15 mouse cellular contexts compared by ENCODE assay signal in genomic region chr12:101004982-101005381, GRCm38 (mm10). TPM values are rescaled to one million over a fixed set of nuclear protein-coding genes. Genes with fewer than 3 reads are reported as not detected.
DNase-seq lines count a peak whose midpoint lies in the region; ATAC-seq and TF ChIP-seq lines count a peak whose summit lies in the region.
"Had no signal": no experiment of that assay in that cellular context is flagged by ENCODE, and none has a peak within 500 bp of the region (broad histone marks: within the 10 kb centered on the region; RNA-seq: fewer than 3 reads in every experiment).

No protein-coding gene starts in this region.

- no peak overlapping the region for H3K4me3 ChIP-seq in spleen, adult 2 months (ENCODE audit: extremely low read depth, insufficient read depth, insufficient read length)
- H3K4me3 ChIP-seq in forebrain, embryonic 15.5 days, result no peak overlapping the region
- no peak overlapping the region for H3K4me3 ChIP-seq in hindbrain, postnatal 0 days (ENCODE audit: low read length)
- H3K4me3 ChIP-seq: embryonic facial prominence, embryonic 13.5 days had no signal

- no peak overlapping the region for H3K4me2 ChIP-seq in forebrain, embryonic 15.5 days (replicated peaks)
- H3K4me2 ChIP-seq in hindbrain, postnatal 0 days (ENCODE audit: low read depth, low read length), result no peak overlapping the region
- H3K4me2 ChIP-seq: embryonic facial prominence, embryonic 13.5 days had no signal

- H3K9ac ChIP-seq in forebrain, embryonic 15.5 days (replicated peaks), result no peak overlapping the region; the same call in 1 of the 2 replicates
- no peak overlapping the region for H3K9ac ChIP-seq in hindbrain, postnatal 0 days (replicated peaks; ENCODE audit: low read length)
- H3K9ac ChIP-seq: embryonic facial prominence, embryonic 13.5 days had no signal

- TF ChIP-seq POLR2A in spleen, adult 2 months (IDR thresholded peaks at IDR 0.05; ENCODE audit: low read depth, low read length), result no peak

- H3K27me3 ChIP-seq in spleen, adult 2 months (ENCODE audit: control insufficient read depth, insufficient read depth, low read length), result no peaks in the 10 kb centered on the region
- no peaks in the 10 kb centered on the region for H3K27me3 ChIP-seq in forebrain, embryonic 15.5 days
- H3K27me3 ChIP-seq in hindbrain, postnatal 0 days (ENCODE audit: insufficient read depth, low read length), result no peaks in the 10 kb centered on the region
- H3K27me3 ChIP-seq: embryonic facial prominence, embryonic 13.5 days had no signal

- peaks cover 72% of the 10 kb centered on the region; the same call in 1 of the 2 replicates for H3K4me1 ChIP-seq in spleen, adult 2 months (ENCODE audit: control insufficient read depth, insufficient read depth, insufficient read length)
- peaks cover 44% of the 10 kb centered on the region for H3K4me1 ChIP-seq in forebrain, embryonic 15.5 days
- H3K4me1 ChIP-seq in hindbrain, postnatal 0 days (ENCODE audit: insufficient read depth, low read length), result peaks cover 15% of the 10 kb centered on the region

- H3K9me3 ChIP-seq in forebrain, embryonic 15.5 days, result no peaks in the 10 kb centered on the region
- H3K9me3 ChIP-seq in hindbrain, postnatal 0 days (ENCODE audit: low read length), result no peaks in the 10 kb centered on the region

- DNase-seq in spleen, adult 2 months (ENCODE audit: low read depth in 1 of 2, low spot score in 2 of 2), result no peak
- no peak for DNase-seq in spleen, adult 12 weeks (ENCODE audit: low spot score)
- DNase-seq in hindbrain, postnatal 0 days (ENCODE audit: low spot score), result no peak
- DNase-seq in layer of hippocampus, adult 9-11 months, result no peak
- no peak for DNase-seq in urinary bladder, adult 2 months (ENCODE audit: low spot score)
- no peak for DNase-seq in spleen, postnatal 36 days (ENCODE audit: low spot score in 2 of 2)
- DNase-seq: adrenal gland, postnatal 25 days; gastrocnemius, postnatal 25 days; heart, postnatal 36 days; kidney, postnatal 14 days; lung, adult 18-20 months; right cerebral cortex, postnatal 14 days had no signal

- TF ChIP-seq CTCF in spleen, adult 2 months (IDR thresholded peaks at IDR 0.05; ENCODE audit: extremely low read depth, insufficient read depth, insufficient read length, insufficient replicate concordance), result no peak
- no peak for TF ChIP-seq CTCF in hindbrain, postnatal 0 days (IDR thresholded peaks at IDR 0.05; ENCODE audit: low read depth)

- 0 out of 2 replicates have a peak, but pooled peaks have one; percentile 16 for ATAC-seq in forebrain, embryonic 15.5 days (replicated peaks)
- ATAC-seq in hindbrain, postnatal 0 days, result peak; percentile 53; the same call in 1 of the 2 replicates
- ATAC-seq: intestine, postnatal 0 days had no signal

- peak overlapping the region; percentile 95 for H3K27ac ChIP-seq in spleen, adult 2 months (ENCODE audit: insufficient read depth, low read length)
- peak overlapping the region; percentile 53; the same call in 1 of the 2 replicates for H3K27ac ChIP-seq in forebrain, embryonic 15.5 days (replicated peaks)
- no peak overlapping the region for H3K27ac ChIP-seq in hindbrain, postnatal 0 days

- H3K36me3 ChIP-seq in spleen, adult 2 months (ENCODE audit: control insufficient read depth, insufficient read depth, low read length), result no peaks in the 10 kb centered on the region
- no peaks in the 10 kb centered on the region for H3K36me3 ChIP-seq in forebrain, embryonic 15.5 days
- H3K36me3 ChIP-seq in hindbrain, postnatal 0 days (ENCODE audit: insufficient read depth, low read length), result no peaks in the 10 kb centered on the region
- H3K36me3 ChIP-seq: embryonic facial prominence, embryonic 13.5 days had no signal

- WGBS in spleen, adult 2 months, result 91% methylated on average over 5 of the region's 5 CpGs
- 45% methylated on average over 5 of the region's 5 CpGs for WGBS in forebrain, embryonic 15.5 days
- WGBS in hindbrain, postnatal 0 days, result 49% methylated on average over 5 of the region's 5 CpGs

RNA-seq across cellular contexts. Expression of gene Ccdc88c, which starts 23.9 kb away (rescaled TPM):
- polyA plus RNA-seq in spleen, adult 2 months (2012; rRNA removed), result 48.3 and 51.8 TPM in 2 replicates
- polyA plus RNA-seq in forebrain, embryonic 15.5 days (2015; fragmentation: Nextera tagmentation; extraction: Ambion mirVana), result 18.3 and 20.3 TPM in 2 replicates
- 17.7 and 23.3 TPM in 2 replicates for total RNA-seq in hindbrain, postnatal 0 days (2014; rRNA removed)
- 11.2 and 13.0 TPM in 2 replicates for polyA plus RNA-seq in hindbrain, postnatal 0 days (2015; fragmentation: Nextera tagmentation; extraction: Ambion mirVana)
- 14.3 and 23.3 TPM in 2 replicates for polyA plus RNA-seq in urinary bladder, adult 2 months (2012; rRNA removed)
